Mouse (Mus musculus): ENCODE measurements around the gene Emilin2. TPM values are rescaled to one million over a fixed set of nuclear protein-coding genes. Genes with fewer than 3 reads are reported as not detected.

Gene Emilin2
- polyA plus RNA-seq, 1 experiment from 2014 or later: 12.0 TPM

DNA sequence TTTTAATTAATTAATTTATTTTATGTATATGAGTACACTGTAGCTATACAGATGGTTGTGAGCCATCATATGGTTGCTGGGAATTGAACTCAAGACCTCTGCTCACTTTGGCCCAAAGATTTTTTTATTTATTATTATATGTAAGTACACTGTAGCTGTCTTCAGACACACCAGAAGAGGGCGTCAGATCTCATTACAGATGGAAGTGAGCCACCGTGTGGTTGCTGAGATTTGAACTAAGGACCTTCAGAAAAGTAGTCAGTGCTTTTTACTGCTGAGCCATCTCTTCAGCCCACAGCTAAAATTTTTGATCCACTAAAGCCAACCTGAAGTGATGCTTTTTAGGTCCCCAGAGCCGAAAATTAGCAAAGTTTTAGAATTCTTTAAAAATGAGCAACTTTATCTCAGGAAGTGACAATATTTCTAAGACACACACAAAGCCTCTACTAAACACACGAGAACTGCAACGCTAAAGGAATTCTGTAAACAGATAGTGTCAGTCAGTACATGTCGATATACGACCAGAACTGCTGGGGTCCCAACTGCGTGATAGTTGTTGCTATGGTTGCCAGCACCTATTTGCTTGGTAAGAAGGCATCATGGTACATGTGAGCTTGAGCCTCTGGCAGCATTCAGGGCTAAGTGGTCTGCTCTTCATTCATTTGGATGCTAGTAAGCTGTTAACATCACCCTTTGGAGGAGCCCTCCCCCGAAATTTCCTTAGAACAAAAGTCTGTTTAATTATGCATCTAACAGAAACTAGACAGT, 84.5 kb downstream of the Emilin2 start:
- H3K27me3 ChIP-seq (ENCODE audit: insufficient read depth, low read length): no peaks in the 10 kb centered on the region
- H3K27ac ChIP-seq (ENCODE audit: low read depth): no peak overlapping the region
- H3K4me2 ChIP-seq (ENCODE audit: low read depth, low read length): no peak overlapping the region
- WGBS (ENCODE audit: insufficient replicate concordance): 80% methylated on average over 9 of the region's 9 CpGs
- no peak overlapping the region for H3K9ac ChIP-seq (replicated peaks)
- TF ChIP-seq EP300 (IDR thresholded peaks at IDR 0.05; ENCODE audit: low read depth) (no peak), CTCF (IDR thresholded peaks at IDR 0.05; ENCODE audit: low read depth) (no peak)
- no peak for ATAC-seq
- no peak overlapping the region for H3K4me3 ChIP-seq (ENCODE audit: low read depth, low read length)
- H3K4me1 ChIP-seq (ENCODE audit: insufficient read depth): no peaks in the 10 kb centered on the region
- peaks cover 79% of the 10 kb centered on the region for H3K36me3 ChIP-seq (replicated peaks; ENCODE audit: insufficient read depth, low read length)
- H3K9me3 ChIP-seq (ENCODE audit: low read length): no peaks in the 10 kb centered on the region
- DNase-seq: no peak

DNA sequence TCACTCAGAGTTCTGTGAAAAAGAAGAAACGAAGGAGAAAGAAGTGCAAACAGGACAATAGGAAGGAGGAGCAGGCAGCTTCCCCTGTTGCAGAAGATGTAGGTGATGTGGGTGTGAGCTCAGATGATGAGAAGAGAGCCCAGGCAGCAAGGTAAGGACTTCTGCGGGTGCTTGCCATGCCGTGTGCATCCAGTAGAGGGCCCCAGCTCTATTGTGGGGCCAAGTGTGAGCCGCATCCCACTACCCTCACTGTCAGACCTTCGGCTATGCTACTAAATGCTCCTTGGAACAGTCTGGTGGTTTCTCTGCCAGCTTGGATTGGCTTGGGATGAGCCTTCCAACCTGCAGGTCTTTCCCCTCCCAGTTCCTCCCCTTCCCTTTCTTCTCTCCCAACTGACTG, 86.7 kb downstream of the Emilin2 start:
- ATAC-seq (no peak), DNase-seq (peak; percentile 60)
- Histone ChIP-seq H3K9ac (replicated peaks) (no peak overlapping the region), H3K4me3 (ENCODE audit: low read depth, low read length) (no peak overlapping the region), H3K4me2 (ENCODE audit: low read depth, low read length) (no peak overlapping the region), H3K9me3 (ENCODE audit: low read length) (no peaks in the 10 kb centered on the region), H3K27me3 (ENCODE audit: insufficient read depth, low read length) (no peaks in the 10 kb centered on the region), H3K36me3 (replicated peaks; ENCODE audit: insufficient read depth, low read length) (peaks cover 72% of the 10 kb centered on the region), H3K4me1 (ENCODE audit: insufficient read depth) (peaks cover 5% of the 10 kb centered on the region; the same call in 1 of the 2 replicates), H3K27ac (ENCODE audit: low read depth) (no peak overlapping the region)
- no peak for TF ChIP-seq EP300 (IDR thresholded peaks at IDR 0.05; ENCODE audit: low read depth)
- peak; percentile 75 for TF ChIP-seq CTCF (IDR thresholded peaks at IDR 0.05; ENCODE audit: low read depth)
- WGBS (ENCODE audit: insufficient replicate concordance): 56% methylated on average over 5 of the region's 5 CpGs

- no peak overlapping the region for H3K4me2 ChIP-seq (ENCODE audit: low read depth, low read length)
- H3K4me1 ChIP-seq (ENCODE audit: insufficient read depth): peaks cover 5% of the 10 kb centered on the region; the same call in 1 of the 2 replicates
- no peak overlapping the region for H3K9ac ChIP-seq (replicated peaks)
- no peak overlapping the region for H3K27ac ChIP-seq (ENCODE audit: low read depth)
- H3K4me3 ChIP-seq (ENCODE audit: low read depth, low read length): no peak overlapping the region
- no peaks in the 10 kb centered on the region for H3K9me3 ChIP-seq (ENCODE audit: low read length)
- peaks cover 71% of the 10 kb centered on the region for H3K36me3 ChIP-seq (replicated peaks; ENCODE audit: insufficient read depth, low read length)
- WGBS (ENCODE audit: insufficient replicate concordance): 43% methylated on average over 2 of the region's 2 CpGs
- TF ChIP-seq CTCF (IDR thresholded peaks at IDR 0.05; ENCODE audit: low read depth): no peak
- no peak for TF ChIP-seq EP300 (IDR thresholded peaks at IDR 0.05; ENCODE audit: low read depth)
- ATAC-seq: peak; percentile 14; the same call in 1 of the 2 replicates
- DNase-seq: no peak
- no peaks in the 10 kb centered on the region for H3K27me3 ChIP-seq (ENCODE audit: insufficient read depth, low read length)
Observed at GRCm38 (mm10) chr17:71224521-71224920, 87.3 kb downstream of the Emilin2 start.

GRCm38 (mm10) chr17:71223676-71224075, 88.1 kb downstream of the Emilin2 start:
- no peak overlapping the region for H3K9ac ChIP-seq (replicated peaks)
- 52% methylated on average over 5 of the region's 5 CpGs for WGBS (ENCODE audit: insufficient replicate concordance)
- ATAC-seq: no peak

DNA sequence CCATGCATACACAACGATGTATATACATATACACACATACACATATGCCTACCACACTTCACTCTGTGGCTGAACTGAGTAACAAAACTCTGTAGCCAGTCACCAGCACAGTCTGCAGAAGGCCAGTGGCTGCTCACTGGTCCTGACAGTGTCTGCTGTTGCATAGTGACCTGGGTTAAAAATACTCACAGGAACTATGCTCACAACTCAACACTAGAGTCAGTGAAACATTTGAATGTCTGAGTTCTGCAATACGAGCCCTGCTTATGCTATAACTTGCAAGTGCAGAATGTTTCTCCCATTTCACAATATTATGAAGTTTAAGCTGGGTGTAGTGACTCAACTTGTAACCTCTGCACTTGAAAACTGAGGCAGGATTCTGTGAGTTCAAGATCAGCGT, 90.4 kb downstream of the Emilin2 start:
- peaks cover 75% of the 10 kb centered on the region for H3K36me3 ChIP-seq (replicated peaks; ENCODE audit: insufficient read depth, low read length)
- WGBS (ENCODE audit: insufficient replicate concordance): 85% methylated on average over 3 of the region's 3 CpGs
- H3K9ac ChIP-seq (replicated peaks): no peak overlapping the region
- peaks cover 5% of the 10 kb centered on the region for H3K4me1 ChIP-seq (ENCODE audit: insufficient read depth)
- no peaks in the 10 kb centered on the region for H3K27me3 ChIP-seq (ENCODE audit: insufficient read depth, low read length)
- ATAC-seq: 0 out of 2 replicates have a peak, but pooled peaks have one; percentile 11
- no peak overlapping the region for H3K27ac ChIP-seq (ENCODE audit: low read depth)
- H3K9me3 ChIP-seq (ENCODE audit: low read length): no peaks in the 10 kb centered on the region
- H3K4me3 ChIP-seq (ENCODE audit: low read depth, low read length): no peak overlapping the region
- no peak for DNase-seq
- no peak for TF ChIP-seq EP300 (IDR thresholded peaks at IDR 0.05; ENCODE audit: low read depth)
- no peak for TF ChIP-seq CTCF (IDR thresholded peaks at IDR 0.05; ENCODE audit: low read depth)
- H3K4me2 ChIP-seq (ENCODE audit: low read depth, low read length): no peak overlapping the region

More at GRCm38 (mm10) chr17:71223676-71224075, 88.1 kb downstream of the Emilin2 start:
- Histone ChIP-seq H3K27ac (ENCODE audit: low read depth) (no peak overlapping the region), H3K27me3 (ENCODE audit: insufficient read depth, low read length) (no peaks in the 10 kb centered on the region), H3K4me3 (ENCODE audit: low read depth, low read length) (no peak overlapping the region), H3K36me3 (replicated peaks; ENCODE audit: insufficient read depth, low read length) (peaks cover 71% of the 10 kb centered on the region), H3K4me1 (ENCODE audit: insufficient read depth) (peaks cover 5% of the 10 kb centered on the region; the same call in 1 of the 2 replicates), H3K4me2 (ENCODE audit: low read depth, low read length) (no peak overlapping the region), H3K9me3 (ENCODE audit: low read length) (no peaks in the 10 kb centered on the region)
- TF ChIP-seq EP300 (IDR thresholded peaks at IDR 0.05; ENCODE audit: low read depth) (no peak), CTCF (IDR thresholded peaks at IDR 0.05; ENCODE audit: low read depth) (no peak)
- no peak for DNase-seq

DNA sequence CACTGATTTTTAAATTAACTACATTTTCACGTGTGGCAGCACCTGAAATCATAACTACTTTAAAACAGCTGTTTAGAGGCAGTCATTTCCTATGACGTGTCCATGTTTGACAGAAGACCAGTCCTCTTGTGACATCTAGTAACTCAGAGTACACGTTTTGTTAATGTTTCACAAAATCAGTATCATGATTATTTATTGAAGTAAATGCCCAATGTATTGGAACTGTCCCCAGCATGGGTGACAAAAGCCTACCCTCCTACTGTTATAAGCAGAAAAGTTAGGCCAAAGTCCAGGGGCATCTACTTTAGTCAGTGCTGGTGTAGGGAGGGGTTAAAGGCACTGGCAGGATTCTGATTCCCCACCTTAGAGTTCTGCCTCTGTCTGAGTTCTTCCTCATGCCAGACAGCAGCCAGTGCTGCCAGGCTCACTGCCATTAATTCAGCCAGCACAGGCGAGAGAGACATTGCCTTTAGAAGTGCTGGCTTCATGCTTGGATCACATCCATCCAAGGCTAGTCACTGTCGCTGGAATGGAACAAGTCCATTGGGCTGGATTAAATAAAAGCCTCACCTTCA, 94.6 kb downstream of the Emilin2 start:
- peak overlapping the region; percentile 22; the same call in 1 of the 2 replicates for H3K27ac ChIP-seq (ENCODE audit: low read depth)

More for the DNA sequence above, 94.6 kb downstream of the Emilin2 start:
- Histone ChIP-seq H3K4me3 (ENCODE audit: low read depth, low read length) (no peak overlapping the region), H3K4me1 (ENCODE audit: insufficient read depth) (peaks cover 37% of the 10 kb centered on the region), H3K4me2 (ENCODE audit: low read depth, low read length) (0 out of 2 replicates have a peak overlapping the region, but pooled peaks have one; percentile 29), H3K36me3 (replicated peaks; ENCODE audit: insufficient read depth, low read length) (peaks cover 52% of the 10 kb centered on the region), H3K9me3 (ENCODE audit: low read length) (no peaks in the 10 kb centered on the region), H3K9ac (replicated peaks) (no peak overlapping the region), H3K27me3 (ENCODE audit: insufficient read depth, low read length) (no peaks in the 10 kb centered on the region)
- ATAC-seq: no peak
- 75% methylated on average over 5 of the region's 5 CpGs for WGBS (ENCODE audit: insufficient replicate concordance)
- no peak for DNase-seq
- TF ChIP-seq EP300 (IDR thresholded peaks at IDR 0.05; ENCODE audit: low read depth): no peak
- TF ChIP-seq CTCF (IDR thresholded peaks at IDR 0.05; ENCODE audit: low read depth): no peak

All from liver, postnatal 0 days (tissue).